Mouse (Mus musculus): ENCODE measurements around the gene Pdgfra.

Gene Pdgfra

DNA sequence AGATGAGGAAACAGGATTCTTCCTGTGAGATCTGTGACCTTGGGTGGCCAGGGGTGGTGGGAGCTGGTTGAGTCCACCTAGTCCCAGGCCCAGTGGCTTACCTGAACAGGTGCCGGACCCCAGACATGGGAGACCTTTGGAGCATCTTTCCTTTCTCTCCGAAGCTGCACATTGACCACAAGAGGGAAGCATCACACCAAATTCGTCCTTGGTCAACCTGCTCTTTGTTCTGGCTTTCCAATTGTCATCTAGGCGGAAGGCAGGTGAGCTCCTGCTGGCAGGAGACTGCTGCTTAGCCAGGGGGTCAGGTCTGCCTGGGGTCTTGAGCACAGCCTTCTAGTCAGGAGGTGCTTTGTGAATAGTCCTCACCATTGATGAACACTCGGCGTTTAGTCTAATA lies 62.4 kb downstream of the Pdgfra start:
- peak; percentile 8 for DNase-seq

GRCm38 (mm10) chr5:75214929-75215328 lies 62.8 kb downstream of the Pdgfra start:
- no peak for DNase-seq

DNA sequence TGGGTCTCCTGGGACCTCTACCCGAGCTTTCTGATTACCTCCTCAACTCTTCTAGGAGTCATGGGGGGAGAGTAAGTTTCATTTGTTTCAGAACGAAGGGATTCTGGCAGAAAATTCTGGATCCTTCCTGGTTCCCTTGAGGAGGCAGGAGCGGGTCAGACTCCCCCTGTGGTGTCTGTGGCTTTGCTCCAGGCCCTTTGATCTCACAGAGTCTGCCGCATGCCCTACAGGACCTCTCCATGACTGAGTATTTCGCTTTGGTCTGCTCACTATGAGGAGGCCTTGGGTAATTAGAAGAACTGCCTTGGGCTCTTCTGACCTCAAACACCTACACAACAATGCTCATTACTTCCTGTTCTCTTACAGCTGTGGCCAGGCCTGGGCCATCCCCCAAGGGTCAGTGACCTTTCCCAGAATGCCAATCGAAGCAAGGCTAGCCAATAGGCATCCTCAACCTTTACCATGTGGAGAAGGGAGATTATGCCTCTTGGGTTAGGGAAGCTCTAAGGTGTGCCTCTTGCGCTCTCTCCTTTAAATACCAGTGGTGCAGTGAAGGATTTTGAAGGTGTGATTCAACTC lies 63.7 kb downstream of the Pdgfra start:
- DNase-seq: no peak

DNA sequence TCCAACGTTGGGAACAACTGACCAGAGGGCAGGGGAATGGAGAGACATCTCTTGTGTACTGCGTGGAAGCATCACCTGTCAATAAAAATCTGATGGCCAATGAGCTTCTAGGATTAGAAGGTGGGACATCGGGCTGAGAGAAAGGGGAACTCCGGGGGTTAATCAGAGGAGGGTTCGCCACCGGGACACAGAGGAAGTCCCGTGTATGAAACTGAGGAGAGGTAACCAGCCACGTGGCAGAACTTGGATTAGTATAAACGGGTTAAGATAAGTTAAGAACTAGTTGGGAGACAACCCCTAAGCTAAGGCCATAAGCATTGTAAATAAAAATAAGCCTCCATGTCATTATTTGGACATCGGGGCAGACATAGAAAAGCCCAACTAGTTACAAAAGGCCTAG lies 69.5 kb downstream of the Pdgfra start:
- no peak for DNase-seq

- no peak for DNase-seq
Observed at GRCm38 (mm10) chr5:75222491-75223265, 70.6 kb downstream of the Pdgfra start.

GRCm38 (mm10) chr5:75238363-75238762 lies 86.3 kb downstream of the Pdgfra start:
- DNase-seq: peak; percentile 17

DNA sequence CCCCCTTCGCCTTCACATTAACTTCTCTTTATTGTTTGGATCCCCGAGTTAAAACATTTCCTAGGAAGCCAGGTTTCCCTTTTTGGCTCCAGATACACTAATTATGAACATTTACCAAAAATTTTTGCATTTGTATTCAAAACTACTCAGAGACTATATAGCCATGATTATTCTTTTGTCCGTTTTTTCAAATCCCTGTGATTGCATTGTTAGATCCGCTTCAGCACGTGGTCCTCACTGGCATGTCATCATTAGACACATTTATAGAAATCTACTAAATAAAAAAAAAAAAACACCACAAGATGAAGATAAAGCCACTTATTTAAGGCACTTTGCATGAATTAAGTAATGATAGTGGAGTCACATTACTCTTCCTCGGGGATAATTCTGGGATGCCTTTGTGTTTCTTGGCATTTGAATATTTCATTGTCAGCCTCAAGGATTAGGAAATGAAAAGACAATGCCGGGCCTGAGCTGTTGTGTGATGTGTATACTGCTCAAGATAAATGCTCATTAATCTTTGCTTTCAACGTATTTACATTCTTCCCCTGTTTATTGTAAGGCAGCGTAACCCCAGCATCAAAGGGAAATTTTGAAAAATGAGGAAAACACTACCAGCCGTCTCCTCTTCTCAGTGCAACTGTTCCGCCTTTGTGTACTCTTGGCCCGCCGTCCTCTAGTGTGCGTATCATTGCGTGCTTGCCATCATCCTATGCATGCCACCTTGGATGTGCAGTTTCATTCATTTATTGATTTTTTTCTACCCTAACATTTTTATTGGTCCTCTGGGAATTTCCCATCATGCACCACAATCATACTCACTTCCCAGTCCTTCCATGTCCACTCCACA lies 87.1 kb downstream of the Pdgfra start:
- DNase-seq: no peak

DNA sequence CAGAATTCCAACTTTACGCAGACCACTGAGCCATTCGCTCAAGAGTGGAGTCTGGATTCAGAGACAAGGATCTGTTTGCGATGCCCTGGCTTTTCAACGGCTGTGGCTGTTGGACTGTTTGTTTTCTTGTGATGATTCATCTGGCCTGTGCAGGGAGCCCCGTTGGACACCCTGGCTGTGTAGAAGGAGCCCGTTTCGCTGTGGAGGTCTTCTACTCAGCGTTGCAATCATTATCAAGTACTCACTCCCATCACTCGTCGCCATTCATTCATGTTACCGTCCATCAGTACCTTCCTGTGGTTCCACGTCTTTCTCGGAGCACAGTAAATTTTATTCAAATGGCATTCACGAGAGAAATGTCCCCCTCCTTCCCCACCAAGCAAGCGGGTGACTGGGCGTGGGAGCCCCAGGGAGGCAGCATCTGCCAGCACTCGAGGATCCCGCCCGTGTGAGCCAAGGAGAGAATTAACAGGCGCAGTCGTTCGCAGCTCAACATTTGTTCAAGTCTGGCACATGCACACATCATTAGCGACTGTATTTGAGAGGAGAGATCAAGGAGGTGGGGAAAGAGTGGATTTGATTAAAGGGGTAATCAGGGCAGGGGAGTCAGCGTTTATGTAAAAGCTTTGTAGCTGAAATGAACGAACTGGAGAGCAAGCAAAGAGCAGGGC lies 95.1 kb downstream of the Pdgfra start:
- DNase-seq: no peak

Measured in thymus, postnatal 14 days (tissue).